Mouse (Mus musculus): Measurements from ENCODE around the gene Gm42372.
A peak's percentile ranks its signal among the peaks of the same experiment; 100 is the strongest.

- TF ChIP-seq CTCF (IDR thresholded peaks at IDR 0.05; ENCODE audit: borderline replicate concordance, insufficient read depth, low read length) (peak; percentile 83), POLR2A (IDR thresholded peaks at IDR 0.05; ENCODE audit: low read depth, low read length) (no peak)
These were observed 31.8 kb upstream of the Gm42372 start for GRCm38 (mm10) chr7:16950861-16951635.

Measured in embryonic fibroblast, embryonic 13.5 days (primary cell).